Mouse (Mus musculus): ENCODE measurements around the gene Ttc17. TPM values are rescaled to one million over a fixed set of nuclear protein-coding genes. Genes with fewer than 3 reads are reported as not detected.

Gene Ttc17
- polyA plus RNA-seq, 1 experiment from 2014 or later, result 18.1 TPM

- H3K27me3 ChIP-seq (ENCODE audit: insufficient read depth, low read length), result no peaks in the 10 kb centered on the region
- no peak overlapping the region for H3K4me2 ChIP-seq
- H3K4me3 ChIP-seq (ENCODE audit: low read depth, low read length), result no peak overlapping the region
- no peak for TF ChIP-seq CTCF (IDR thresholded peaks at IDR 0.05; ENCODE audit: low read depth)
- ATAC-seq (ENCODE audit: insufficient read depth), result no peak
- DNase-seq, result no peak
- no peaks in the 10 kb centered on the region for H3K4me1 ChIP-seq (ENCODE audit: insufficient read depth)
- peaks cover 23% of the 10 kb centered on the region; the same call in 1 of the 2 replicates for H3K36me3 ChIP-seq (ENCODE audit: insufficient read depth)
- no peak overlapping the region for H3K27ac ChIP-seq (ENCODE audit: low read depth)
- H3K9me3 ChIP-seq (ENCODE audit: low read depth, low read length), result no peaks in the 10 kb centered on the region
- H3K9ac ChIP-seq, result no peak overlapping the region
- WGBS, result 53% methylated on average over 3 of the region's 3 CpGs
These were observed 109.0 kb downstream of the Ttc17 start for GRCm38 (mm10) chr2:94297467-94297866.

- Histone ChIP-seq H3K4me3 (ENCODE audit: low read depth, low read length) (no peak overlapping the region), H3K27me3 (ENCODE audit: insufficient read depth, low read length) (no peaks in the 10 kb centered on the region), H3K36me3 (ENCODE audit: insufficient read depth) (no peaks in the 10 kb centered on the region), H3K9me3 (ENCODE audit: low read depth, low read length) (no peaks in the 10 kb centered on the region), H3K9ac (no peak overlapping the region), H3K27ac (ENCODE audit: low read depth) (no peak overlapping the region), H3K4me1 (ENCODE audit: insufficient read depth) (0 out of 2 replicates have a peak, but pooled peaks cover 4% of the 10 kb centered on the region), H3K4me2 (no peak overlapping the region)
- peak; percentile 92 for TF ChIP-seq CTCF (IDR thresholded peaks at IDR 0.05; ENCODE audit: low read depth)
- peak; percentile 13; the same call in 1 of the 2 replicates for ATAC-seq (ENCODE audit: insufficient read depth)
- WGBS, result 0% methylated on average over 5 of the region's 5 CpGs
- peak; percentile 85 for DNase-seq
These were observed 116.0 kb downstream of the Ttc17 start for GRCm38 (mm10) chr2:94290483-94290882.

- WGBS, result 52% methylated on average over 6 of the region's 6 CpGs
- TF ChIP-seq CTCF (IDR thresholded peaks at IDR 0.05; ENCODE audit: low read depth), result no peak
- H3K36me3 ChIP-seq (ENCODE audit: insufficient read depth), result no peaks in the 10 kb centered on the region
- no peak overlapping the region for H3K27ac ChIP-seq (ENCODE audit: low read depth)
- H3K4me2 ChIP-seq, result peak overlapping the region; percentile 18; the same call in 1 of the 2 replicates
- H3K9ac ChIP-seq, result no peak overlapping the region
- no peaks in the 10 kb centered on the region for H3K9me3 ChIP-seq (ENCODE audit: low read depth, low read length)
- no peak for DNase-seq
- ATAC-seq (ENCODE audit: insufficient read depth), result 0 out of 2 replicates have a peak, but pooled peaks have one; percentile 20
- H3K4me1 ChIP-seq (ENCODE audit: insufficient read depth), result 0 out of 2 replicates have a peak, but pooled peaks cover 4% of the 10 kb centered on the region
- H3K4me3 ChIP-seq (ENCODE audit: low read depth, low read length), result no peak overlapping the region
- no peaks in the 10 kb centered on the region for H3K27me3 ChIP-seq (ENCODE audit: insufficient read depth, low read length)
These were observed 116.8 kb downstream of the Ttc17 start for GRCm38 (mm10) chr2:94289659-94290058.

GRCm38 (mm10) chr2:94289169-94289568 lies 117.3 kb downstream of the Ttc17 start:
- H3K4me1 ChIP-seq (ENCODE audit: insufficient read depth), result 0 out of 2 replicates have a peak, but pooled peaks cover 4% of the 10 kb centered on the region
- TF ChIP-seq CTCF (IDR thresholded peaks at IDR 0.05; ENCODE audit: low read depth), result no peak
- H3K9me3 ChIP-seq (ENCODE audit: low read depth, low read length), result no peaks in the 10 kb centered on the region
- H3K9ac ChIP-seq, result no peak overlapping the region
- no peaks in the 10 kb centered on the region for H3K36me3 ChIP-seq (ENCODE audit: insufficient read depth)
- peak; percentile 64 for DNase-seq
- 3% methylated on average over 2 of the region's 2 CpGs for WGBS
- no peaks in the 10 kb centered on the region for H3K27me3 ChIP-seq (ENCODE audit: insufficient read depth, low read length)
- H3K27ac ChIP-seq (ENCODE audit: low read depth), result no peak overlapping the region
- H3K4me2 ChIP-seq, result no peak overlapping the region
- no peak overlapping the region for H3K4me3 ChIP-seq (ENCODE audit: low read depth, low read length)
- peak; percentile 86 for ATAC-seq (ENCODE audit: insufficient read depth)

GRCm38 (mm10) chr2:94288086-94288485 lies 118.4 kb downstream of the Ttc17 start:
- no peak overlapping the region for H3K4me2 ChIP-seq
- DNase-seq (peak; percentile 12), ATAC-seq (ENCODE audit: insufficient read depth) (no peak)
- TF ChIP-seq CTCF (IDR thresholded peaks at IDR 0.05; ENCODE audit: low read depth), result no peak
- H3K27me3 ChIP-seq (ENCODE audit: insufficient read depth, low read length), result no peaks in the 10 kb centered on the region
- no peak overlapping the region for H3K9ac ChIP-seq
- H3K9me3 ChIP-seq (ENCODE audit: low read depth, low read length), result no peaks in the 10 kb centered on the region
- WGBS, result 23% methylated on average over 5 of the region's 5 CpGs
- H3K27ac ChIP-seq (ENCODE audit: low read depth), result no peak overlapping the region
- no peak overlapping the region for H3K4me3 ChIP-seq (ENCODE audit: low read depth, low read length)
- H3K4me1 ChIP-seq (ENCODE audit: insufficient read depth), result 0 out of 2 replicates have a peak, but pooled peaks cover 4% of the 10 kb centered on the region
- no peaks in the 10 kb centered on the region for H3K36me3 ChIP-seq (ENCODE audit: insufficient read depth)

GRCm38 (mm10) chr2:94287435-94287834 lies 119.1 kb downstream of the Ttc17 start:
- H3K4me2 ChIP-seq, result no peak overlapping the region
- no peaks in the 10 kb centered on the region for H3K27me3 ChIP-seq (ENCODE audit: insufficient read depth, low read length)
- ATAC-seq (ENCODE audit: insufficient read depth) (no peak), DNase-seq (no peak)
- H3K9me3 ChIP-seq (ENCODE audit: low read depth, low read length), result no peaks in the 10 kb centered on the region
- TF ChIP-seq CTCF (IDR thresholded peaks at IDR 0.05; ENCODE audit: low read depth), result no peak
- H3K36me3 ChIP-seq (ENCODE audit: insufficient read depth), result no peaks in the 10 kb centered on the region
- no peak overlapping the region for H3K27ac ChIP-seq (ENCODE audit: low read depth)
- WGBS, result 67% methylated on average over 7 of the region's 7 CpGs
- H3K9ac ChIP-seq, result no peak overlapping the region
- H3K4me3 ChIP-seq (ENCODE audit: low read depth, low read length), result no peak overlapping the region
- 0 out of 2 replicates have a peak, but pooled peaks cover 4% of the 10 kb centered on the region for H3K4me1 ChIP-seq (ENCODE audit: insufficient read depth)

GRCm38 (mm10) chr2:94283526-94283925 lies 123.0 kb downstream of the Ttc17 start:
- ATAC-seq (ENCODE audit: insufficient read depth) (no peak), DNase-seq (no peak)
- no peak overlapping the region for H3K4me3 ChIP-seq (ENCODE audit: low read depth, low read length)
- no peaks in the 10 kb centered on the region for H3K4me1 ChIP-seq (ENCODE audit: insufficient read depth)
- no peak overlapping the region for H3K9ac ChIP-seq
- no peaks in the 10 kb centered on the region for H3K9me3 ChIP-seq (ENCODE audit: low read depth, low read length)
- H3K27me3 ChIP-seq (ENCODE audit: insufficient read depth, low read length), result no peaks in the 10 kb centered on the region
- no peak for TF ChIP-seq CTCF (IDR thresholded peaks at IDR 0.05; ENCODE audit: low read depth)
- no peak overlapping the region for H3K27ac ChIP-seq (ENCODE audit: low read depth)
- H3K4me2 ChIP-seq, result no peak overlapping the region
- 69% methylated on average over 6 of the region's 6 CpGs for WGBS
- H3K36me3 ChIP-seq (ENCODE audit: insufficient read depth), result no peaks in the 10 kb centered on the region

All from lung, embryonic 14.5 days (tissue).